Mouse (Mus musculus) neutrophil, adult 5-6 weeks (primary cell): ENCODE results near the gene Foxp1. TPM values are rescaled to one million over a fixed set of nuclear protein-coding genes. Genes with fewer than 3 reads are reported as not detected.

Source experiments
- ATAC-seq: fragments of 151-379, 151-347 bp; 2 replicates; pipeline ENCODE4 v1.8.0; 2017; ENCODE audit warnings: mild to moderate bottlenecking, moderate TSS enrichment; ENCODE audit not compliant: insufficient number of reproducible peaks, poor library complexity, low FRiP score, severe bottlenecking; ENCODE audit errors: extremely low read depth
- total RNA-seq: library from RNA; stranded (forward); fragments of 200-1000 nt; gene quantifications from 2 replicates; pipeline ENCODE4 v1.2.3, GENCODE M21; 2017

The Foxp1 gene
- total RNA-seq, 1 experiment from 2014 or later = 448 TPM

- ATAC-seq = no peak
These were observed 502.8 kb downstream of the Foxp1 start for GRCm38 (mm10) chr6:99019716-99020115.

- ATAC-seq = no peak
These were observed 503.3 kb downstream of the Foxp1 start for GRCm38 (mm10) chr6:99019266-99019665.

- no peak for ATAC-seq
These were observed 508.5 kb downstream of the Foxp1 start for GRCm38 (mm10) chr6:99013866-99014502.

GRCm38 (mm10) chr6:99013119-99013865 is 509.2 kb downstream of the Foxp1 start:
- no peak for ATAC-seq

GRCm38 (mm10) chr6:99011895-99012584 is 510.5 kb downstream of the Foxp1 start:
- ATAC-seq = no peak

GRCm38 (mm10) chr6:99009771-99010170 is 512.8 kb downstream of the Foxp1 start:
- no peak for ATAC-seq

GRCm38 (mm10) chr6:99008565-99008964 is 514.0 kb downstream of the Foxp1 start:
- ATAC-seq = no peak

GRCm38 (mm10) chr6:99007542-99007941 is 515.0 kb downstream of the Foxp1 start:
- peak; percentile 89 for ATAC-seq

DNA sequence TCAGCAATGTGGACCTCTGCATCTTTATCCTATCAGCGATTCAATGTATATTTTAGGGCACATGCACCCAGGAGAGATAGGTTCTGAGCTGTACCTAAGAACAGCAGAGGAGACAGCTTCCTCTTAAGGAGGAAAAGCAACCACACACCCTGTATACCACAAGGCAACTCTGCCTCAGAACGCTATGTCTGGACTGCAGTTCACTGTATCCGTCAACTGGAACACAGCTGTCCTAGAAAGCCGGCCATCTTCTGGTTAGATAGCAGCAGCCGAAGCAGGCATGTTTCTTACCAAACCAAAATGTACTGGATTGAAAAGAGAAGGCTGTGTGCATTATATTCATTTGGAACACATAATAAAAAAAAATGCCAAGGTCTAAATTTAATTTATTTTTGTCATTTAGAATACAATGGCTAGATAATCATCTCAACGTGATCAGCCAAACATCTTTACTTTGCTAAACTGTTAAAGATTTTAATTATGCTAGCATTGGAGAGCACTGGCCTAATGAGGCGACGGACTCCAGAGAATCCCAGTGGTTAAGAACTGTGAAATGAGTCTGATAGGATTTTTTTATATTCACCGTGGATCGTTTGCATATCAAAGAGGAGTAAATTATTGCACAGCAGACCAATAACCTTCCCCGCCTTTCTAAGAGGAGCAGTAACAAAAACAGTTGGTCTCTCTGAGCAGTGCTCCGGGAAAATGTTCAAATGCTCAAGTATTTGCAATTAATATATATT is 518.1 kb downstream of the Foxp1 start:
- ATAC-seq = no peak

DNA sequence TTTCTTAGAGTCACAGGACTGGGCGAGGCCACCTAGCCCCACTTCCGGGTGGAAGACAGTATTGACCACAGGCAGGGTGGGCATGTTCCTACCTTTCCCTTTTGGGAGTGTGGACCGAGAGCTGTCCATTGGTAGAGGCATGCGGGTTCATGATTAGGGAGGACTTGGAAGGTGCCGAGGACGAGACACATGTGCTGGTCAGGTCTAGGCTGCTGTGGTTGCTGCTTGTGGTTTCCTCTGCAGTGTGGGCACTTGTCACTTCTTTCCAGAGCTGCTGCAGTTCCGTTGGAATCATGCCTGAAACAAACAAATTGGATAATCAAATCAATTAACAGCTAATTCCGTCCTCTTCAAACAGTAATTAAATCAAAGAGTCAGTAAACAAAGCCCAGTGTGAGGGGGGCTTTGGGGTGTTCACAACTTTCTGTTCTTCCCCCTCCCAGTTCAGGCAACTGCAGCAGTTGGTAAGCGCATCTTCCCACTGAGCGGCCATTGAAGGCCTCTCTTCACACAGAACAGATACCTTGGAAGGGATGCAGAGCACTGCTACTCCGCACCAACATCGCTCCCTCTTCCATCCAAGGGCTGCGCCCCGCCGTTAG is 519.3 kb downstream of the Foxp1 start:
- no peak for ATAC-seq

GRCm38 (mm10) chr6:99001637-99002036 is 520.9 kb downstream of the Foxp1 start:
- ATAC-seq = peak; percentile 34; the same call in 1 of the 2 replicates

GRCm38 (mm10) chr6:98998971-98999932 is 523.3 kb downstream of the Foxp1 start:
- ATAC-seq = no peak

GRCm38 (mm10) chr6:98997742-98998141 is 524.8 kb downstream of the Foxp1 start:
- ATAC-seq = peak; percentile 36

- no peak for ATAC-seq
These were observed 525.7 kb downstream of the Foxp1 start for GRCm38 (mm10) chr6:98996822-98997221.

DNA sequence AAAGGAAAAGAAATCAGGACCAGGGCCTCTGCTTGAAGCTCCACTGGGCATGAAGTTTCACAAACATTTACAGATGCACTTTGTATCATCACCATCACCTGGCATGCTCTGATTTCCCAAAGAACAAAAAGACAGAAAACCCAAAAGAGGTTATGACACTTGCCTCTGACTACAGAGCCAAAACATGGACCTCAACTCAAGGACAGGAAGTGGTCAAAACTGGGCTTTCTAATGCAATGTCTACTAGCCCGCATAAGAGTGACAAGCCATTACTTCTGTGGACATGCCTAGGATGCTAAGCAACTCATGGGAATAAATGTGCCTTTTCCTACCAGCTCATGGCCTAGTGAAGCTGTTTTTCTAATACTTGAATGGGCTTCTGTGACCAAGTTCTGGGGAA is 526.2 kb downstream of the Foxp1 start:
- no peak for ATAC-seq

GRCm38 (mm10) chr6:98995681-98996080 is 526.8 kb downstream of the Foxp1 start:
- no peak for ATAC-seq

GRCm38 (mm10) chr6:98994902-98995301 is 527.6 kb downstream of the Foxp1 start:
- ATAC-seq = peak; percentile 62
